Mouse (Mus musculus): ENCODE results near the gene Ttc7. TPM values are rescaled to one million over a fixed set of nuclear protein-coding genes. Genes with fewer than 3 reads are reported as not detected.
"Not testable (repeated sequence)": the region's sequence is repeated elsewhere in the genome, so short reads cannot be mapped to it uniquely, and the experiment has no call there.

Gene Ttc7
- polyA plus RNA-seq, 1 experiment from 2014 or later: 11.6 TPM

- no peaks in the 10 kb centered on the region for H3K36me3 ChIP-seq
- H3K9ac ChIP-seq: no peak overlapping the region
- H3K9me3 ChIP-seq: no peaks in the 10 kb centered on the region
- ATAC-seq (ENCODE audit: insufficient number of reproducible peaks, low FRiP score, low TSS enrichment, low read depth): no peak
- peaks cover 21% of the 10 kb centered on the region for H3K27me3 ChIP-seq
- H3K4me1 ChIP-seq: peaks cover 27% of the 10 kb centered on the region
- WGBS: 47% methylated on average over 12 of the region's 12 CpGs
- no peak overlapping the region for H3K4me3 ChIP-seq
- H3K4me2 ChIP-seq: no peak overlapping the region
- no peak overlapping the region for H3K27ac ChIP-seq
These were observed 5.4 kb downstream of the Ttc7 start for GRCm38 (mm10) chr17:87288131-87288530.

- H3K4me2 ChIP-seq: no peak overlapping the region
- H3K9ac ChIP-seq: no peak overlapping the region
- H3K9me3 ChIP-seq: no peaks in the 10 kb centered on the region
- ATAC-seq (ENCODE audit: insufficient number of reproducible peaks, low FRiP score, low TSS enrichment, low read depth): no peak
- no peak overlapping the region for H3K27ac ChIP-seq
- 71% methylated on average over 5 of the region's 5 CpGs for WGBS
- H3K4me3 ChIP-seq: no peak overlapping the region
- H3K4me1 ChIP-seq: peaks cover 15% of the 10 kb centered on the region
- H3K27me3 ChIP-seq: peaks cover 13% of the 10 kb centered on the region
- no peaks in the 10 kb centered on the region for H3K36me3 ChIP-seq
These were observed 6.7 kb downstream of the Ttc7 start for GRCm38 (mm10) chr17:87289367-87289766.

- H3K4me2 ChIP-seq: no peak overlapping the region
- 84% methylated on average over 7 of the region's 7 CpGs for WGBS
- peaks cover 9% of the 10 kb centered on the region for H3K4me1 ChIP-seq
- H3K27ac ChIP-seq: no peak overlapping the region
- no peaks in the 10 kb centered on the region for H3K27me3 ChIP-seq
- no peaks in the 10 kb centered on the region for H3K9me3 ChIP-seq
- no peak for ATAC-seq (ENCODE audit: insufficient number of reproducible peaks, low FRiP score, low TSS enrichment, low read depth)
- H3K9ac ChIP-seq: no peak overlapping the region
- no peak overlapping the region for H3K4me3 ChIP-seq
- no peaks in the 10 kb centered on the region for H3K36me3 ChIP-seq
These were observed 8.4 kb downstream of the Ttc7 start for GRCm38 (mm10) chr17:87291037-87291436.

GRCm38 (mm10) chr17:87291782-87292181, 9.1 kb downstream of the Ttc7 start:
- Histone ChIP-seq H3K9ac (no peak overlapping the region), H3K4me3 (no peak overlapping the region), H3K27ac (no peak overlapping the region), H3K4me1 (peaks cover 4% of the 10 kb centered on the region), H3K27me3 (no peaks in the 10 kb centered on the region), H3K9me3 (no peaks in the 10 kb centered on the region), H3K4me2 (no peak overlapping the region), H3K36me3 (no peaks in the 10 kb centered on the region)
- WGBS: 90% methylated on average over 5 of the region's 5 CpGs
- no peak for ATAC-seq (ENCODE audit: insufficient number of reproducible peaks, low FRiP score, low TSS enrichment, low read depth)

DNA sequence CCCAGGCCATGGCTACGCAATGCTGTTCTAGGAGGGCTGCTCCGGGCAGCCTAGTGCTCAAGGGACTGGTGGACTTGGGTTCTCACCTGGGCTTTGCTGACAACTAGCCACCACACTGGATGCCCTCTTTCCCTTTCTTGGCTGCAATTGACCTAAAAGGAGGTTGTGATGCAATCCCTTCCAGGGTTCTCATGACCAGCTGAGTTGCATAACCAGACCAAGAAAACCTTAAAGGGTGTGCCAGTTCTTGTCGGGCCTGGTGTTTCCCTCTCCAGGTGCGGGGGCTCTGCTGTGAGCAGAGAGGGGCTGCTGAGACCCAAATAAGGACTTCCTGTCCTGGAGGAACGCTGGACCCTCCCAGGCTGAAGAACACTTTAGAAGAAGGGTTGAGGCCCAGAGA, 10.4 kb downstream of the Ttc7 start:
- no peak overlapping the region for H3K27ac ChIP-seq
- no peak overlapping the region for H3K9ac ChIP-seq
- no peaks in the 10 kb centered on the region; the same call in 1 of the 2 replicates for H3K4me1 ChIP-seq
- no peaks in the 10 kb centered on the region for H3K36me3 ChIP-seq
- WGBS: 76% methylated on average over 5 of the region's 5 CpGs
- no peaks in the 10 kb centered on the region for H3K27me3 ChIP-seq
- no peak overlapping the region for H3K4me3 ChIP-seq
- no peaks in the 10 kb centered on the region for H3K9me3 ChIP-seq
- H3K4me2 ChIP-seq: no peak overlapping the region
- ATAC-seq (ENCODE audit: insufficient number of reproducible peaks, low FRiP score, low TSS enrichment, low read depth): no peak

DNA sequence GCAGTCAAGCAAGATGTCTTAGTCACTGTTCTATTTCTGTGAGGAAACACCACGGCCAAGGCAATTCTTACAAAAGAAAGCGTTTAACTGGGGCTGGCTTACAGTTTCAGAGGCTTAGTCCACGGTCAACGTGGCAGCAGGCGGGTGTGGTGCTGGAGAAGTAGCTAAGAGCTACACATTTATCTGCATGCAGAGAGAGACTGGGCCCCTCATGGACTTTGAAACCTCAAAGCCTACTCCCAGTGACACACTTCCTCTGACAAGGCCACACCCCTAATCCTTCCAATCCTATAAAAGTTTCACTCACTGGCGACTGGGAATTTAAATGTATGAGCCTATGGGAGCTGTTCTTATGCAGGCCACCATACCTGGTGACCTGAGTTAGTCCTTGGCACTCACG, 13.1 kb downstream of the Ttc7 start:
- Histone ChIP-seq H3K9me3 (no peaks in the 10 kb centered on the region), H3K4me2 (no peak overlapping the region), H3K36me3 (no peaks in the 10 kb centered on the region), H3K27me3 (no peaks in the 10 kb centered on the region), H3K4me3 (no peak overlapping the region), H3K9ac (no peak overlapping the region), H3K27ac (no peak overlapping the region), H3K4me1 (peaks cover 9% of the 10 kb centered on the region; the same call in 1 of the 2 replicates)
- 76% methylated on average over 7 of the region's 7 CpGs for WGBS
- ATAC-seq (ENCODE audit: insufficient number of reproducible peaks, low FRiP score, low TSS enrichment, low read depth): no peak

- H3K4me2 ChIP-seq; H3K27ac ChIP-seq; H3K27me3 ChIP-seq; H3K9ac ChIP-seq; ATAC-seq (ENCODE audit: insufficient number of reproducible peaks, low FRiP score, low TSS enrichment, low read depth); H3K36me3 ChIP-seq; H3K4me3 ChIP-seq; H3K4me1 ChIP-seq; H3K9me3 ChIP-seq: not testable (repeated sequence)
- 68% methylated on average over 1 of the region's 1 CpGs for WGBS
These were observed 14.0 kb downstream of the Ttc7 start for GRCm38 (mm10) chr17:87296701-87297100.

DNA sequence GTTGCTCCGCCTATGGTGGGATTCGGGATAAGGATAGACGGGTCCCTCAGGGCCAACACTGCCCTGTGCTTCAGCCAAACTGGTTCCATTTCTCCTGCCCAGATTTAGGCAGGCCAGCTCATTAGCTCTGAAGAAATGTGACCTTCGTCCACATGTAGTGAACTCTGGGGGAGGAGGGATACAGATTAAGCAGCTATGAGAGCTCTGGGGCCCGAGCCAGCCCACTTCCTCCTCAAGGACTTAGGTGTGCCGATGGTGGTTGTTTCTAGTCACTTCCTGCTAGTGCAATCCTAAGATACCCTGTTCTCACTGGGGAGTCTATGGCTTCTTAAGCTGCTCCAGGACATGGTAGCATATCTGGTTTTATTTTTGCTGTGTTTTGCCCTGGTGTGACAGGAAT, 16.3 kb downstream of the Ttc7 start:
- Histone ChIP-seq H3K9me3 (no peaks in the 10 kb centered on the region), H3K4me1 (peaks cover 9% of the 10 kb centered on the region; the same call in 1 of the 2 replicates), H3K27me3 (no peaks in the 10 kb centered on the region), H3K9ac (no peak overlapping the region), H3K27ac (peak overlapping the region; percentile 1; the same call in 1 of the 2 replicates), H3K36me3 (no peaks in the 10 kb centered on the region), H3K4me2 (no peak overlapping the region), H3K4me3 (no peak overlapping the region)
- no peak for ATAC-seq (ENCODE audit: insufficient number of reproducible peaks, low FRiP score, low TSS enrichment, low read depth)
- WGBS: 54% methylated on average over 6 of the region's 6 CpGs

GRCm38 (mm10) chr17:87300340-87300739, 17.7 kb downstream of the Ttc7 start:
- no peak overlapping the region for H3K9ac ChIP-seq
- ATAC-seq (ENCODE audit: insufficient number of reproducible peaks, low FRiP score, low TSS enrichment, low read depth): no peak
- WGBS: 80% methylated on average over 10 of the region's 10 CpGs

DNA sequence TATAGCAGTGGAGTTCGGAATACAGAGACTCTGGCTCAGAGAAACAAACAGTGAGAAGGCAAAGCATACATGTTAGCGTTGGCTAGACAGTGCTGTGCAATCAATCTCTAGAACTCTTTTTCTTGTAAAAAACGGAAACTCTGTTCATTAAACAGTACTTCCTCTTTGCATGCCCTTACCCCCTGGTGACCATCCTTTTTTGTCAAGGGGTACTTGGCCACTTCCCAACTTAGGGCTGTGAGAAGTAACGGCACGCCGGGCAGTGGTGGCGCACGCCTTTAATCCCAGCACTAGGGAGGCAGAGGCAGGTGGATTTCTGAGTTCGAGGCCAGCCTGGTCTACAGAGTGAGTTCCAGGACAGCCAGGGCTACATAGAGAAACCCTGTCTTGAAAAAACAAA, 18.9 kb downstream of the Ttc7 start:
- 85% methylated on average over 9 of the region's 9 CpGs for WGBS
- not testable (repeated sequence) for H3K27me3 ChIP-seq; H3K4me1 ChIP-seq; H3K36me3 ChIP-seq; H3K4me3 ChIP-seq; H3K9ac ChIP-seq; H3K27ac ChIP-seq; H3K9me3 ChIP-seq; H3K4me2 ChIP-seq; ATAC-seq (ENCODE audit: insufficient number of reproducible peaks, low FRiP score, low TSS enrichment, low read depth)

More at GRCm38 (mm10) chr17:87300340-87300739, 17.7 kb downstream of the Ttc7 start:
- H3K4me2 ChIP-seq: no peak overlapping the region
- H3K36me3 ChIP-seq: no peaks in the 10 kb centered on the region
- no peak overlapping the region for H3K4me3 ChIP-seq
- H3K9me3 ChIP-seq: no peaks in the 10 kb centered on the region
- H3K4me1 ChIP-seq: peaks cover 9% of the 10 kb centered on the region
- no peak overlapping the region for H3K27ac ChIP-seq
- no peaks in the 10 kb centered on the region for H3K27me3 ChIP-seq

- Histone ChIP-seq H3K27me3 (no peaks in the 10 kb centered on the region), H3K9ac (no peak overlapping the region), H3K4me3 (no peak overlapping the region), H3K9me3 (no peaks in the 10 kb centered on the region), H3K27ac (no peak overlapping the region), H3K4me2 (no peak overlapping the region), H3K4me1 (peaks cover 9% of the 10 kb centered on the region), H3K36me3 (no peaks in the 10 kb centered on the region)
- no peak for ATAC-seq (ENCODE audit: insufficient number of reproducible peaks, low FRiP score, low TSS enrichment, low read depth)
- WGBS: 64% methylated on average over 13 of the region's 13 CpGs
These were observed 19.5 kb downstream of the Ttc7 start for GRCm38 (mm10) chr17:87302014-87302794.

DNA sequence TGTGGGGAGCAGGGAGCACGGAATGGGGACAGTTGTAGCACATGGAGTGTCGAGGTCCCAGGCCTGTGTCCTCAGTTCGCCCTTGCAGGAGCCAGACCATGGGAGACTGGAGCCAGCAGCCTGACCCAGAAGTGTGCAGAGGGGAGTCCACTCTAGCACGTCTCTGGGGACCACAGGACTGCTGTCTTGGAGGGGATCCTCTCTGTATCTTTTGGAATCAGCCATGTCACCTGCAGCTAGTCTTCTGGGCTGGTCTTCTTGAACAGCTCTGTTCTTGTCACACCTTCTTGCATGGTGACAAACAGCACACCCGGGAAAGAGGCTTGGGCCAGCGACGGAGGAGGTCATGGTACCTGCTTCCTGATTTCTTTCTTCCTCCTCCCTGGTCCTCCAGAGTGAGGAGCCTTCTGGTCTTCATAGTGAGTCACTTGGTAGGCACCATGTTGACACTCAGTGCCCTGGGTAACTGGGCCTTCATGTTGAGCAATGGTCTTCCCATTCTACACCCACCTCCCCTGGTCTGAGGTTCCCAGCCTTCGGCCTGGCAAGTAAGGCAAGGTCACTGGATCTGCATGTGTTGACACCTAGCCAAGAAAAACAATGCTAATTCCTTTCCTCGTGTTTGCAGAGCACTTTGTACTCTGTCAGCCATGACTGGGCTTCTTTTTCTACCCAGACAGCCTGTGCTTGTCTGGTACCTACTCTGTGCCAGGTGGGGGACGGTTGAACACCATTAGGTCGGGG, 21.6 kb downstream of the Ttc7 start:
- ATAC-seq (ENCODE audit: insufficient number of reproducible peaks, low FRiP score, low TSS enrichment, low read depth): no peak
- H3K4me1 ChIP-seq: peaks cover 2% of the 10 kb centered on the region
- H3K4me2 ChIP-seq: no peak overlapping the region
- no peaks in the 10 kb centered on the region for H3K27me3 ChIP-seq
- 76% methylated on average over 11 of the region's 11 CpGs for WGBS
- no peak overlapping the region for H3K27ac ChIP-seq
- no peaks in the 10 kb centered on the region for H3K36me3 ChIP-seq
- H3K9ac ChIP-seq: no peak overlapping the region
- H3K4me3 ChIP-seq: no peak overlapping the region
- H3K9me3 ChIP-seq: no peaks in the 10 kb centered on the region

Data from limb, embryonic 15.5 days (tissue).